Mouse (Mus musculus): ENCODE results near the gene Rnf6. TPM values are rescaled to one million over a fixed set of nuclear protein-coding genes. Genes with fewer than 3 reads are reported as not detected.

Rnf6 gene
- polyA plus RNA-seq, 1 experiment from 2014 or later, result 26.6 TPM

- no peaks in the 10 kb centered on the region for H3K27me3 ChIP-seq
Observed at GRCm38 (mm10) chr5:146245646-146246370, 24.5 kb upstream of the Rnf6 start.

GRCm38 (mm10) chr5:146245193-146245592 lies 23.8 kb upstream of the Rnf6 start:
- 98% methylated on average over 4 of the region's 4 CpGs for WGBS
- Histone ChIP-seq H3K27ac (no peak overlapping the region), H3K36me3 (no peaks in the 10 kb centered on the region), H3K4me3 (no peak overlapping the region), H3K4me2 (no peak overlapping the region), H3K9me3 (no peaks in the 10 kb centered on the region), H3K27me3 (no peaks in the 10 kb centered on the region), H3K9ac (no peak overlapping the region), H3K4me1 (replicated peaks) (no peaks in the 10 kb centered on the region)
- no peak for ATAC-seq (ENCODE audit: low FRiP score)

More at GRCm38 (mm10) chr5:146245646-146246370, 24.5 kb upstream of the Rnf6 start:
- Histone ChIP-seq H3K36me3 (no peaks in the 10 kb centered on the region), H3K4me3 (no peak overlapping the region), H3K27ac (no peak overlapping the region), H3K9me3 (no peaks in the 10 kb centered on the region), H3K4me2 (no peak overlapping the region), H3K4me1 (replicated peaks) (no peaks in the 10 kb centered on the region), H3K9ac (no peak overlapping the region)
- ATAC-seq (ENCODE audit: low FRiP score), result no peak
- 97% methylated on average over 7 of the region's 7 CpGs for WGBS

- H3K36me3 ChIP-seq, result no peaks in the 10 kb centered on the region
- no peaks in the 10 kb centered on the region for H3K9me3 ChIP-seq
- WGBS, result 96% methylated on average over 3 of the region's 3 CpGs
- no peak overlapping the region for H3K9ac ChIP-seq
- H3K4me2 ChIP-seq, result no peak overlapping the region
- no peak overlapping the region for H3K4me3 ChIP-seq
- no peak for ATAC-seq (ENCODE audit: low FRiP score)
- no peaks in the 10 kb centered on the region for H3K27me3 ChIP-seq
- H3K27ac ChIP-seq, result no peak overlapping the region
- peaks cover 12% of the 10 kb centered on the region; the same call in 1 of the 2 replicates for H3K4me1 ChIP-seq (replicated peaks)
Observed at GRCm38 (mm10) chr5:146241202-146241601, 19.8 kb upstream of the Rnf6 start.

GRCm38 (mm10) chr5:146240771-146241170 lies 19.4 kb upstream of the Rnf6 start:
- 98% methylated on average over 2 of the region's 2 CpGs for WGBS

GRCm38 (mm10) chr5:146238274-146238673 lies 16.9 kb upstream of the Rnf6 start:
- Histone ChIP-seq H3K4me3 (no peak overlapping the region), H3K4me1 (replicated peaks) (peaks cover 31% of the 10 kb centered on the region), H3K4me2 (no peak overlapping the region), H3K36me3 (no peaks in the 10 kb centered on the region), H3K27ac (no peak overlapping the region), H3K9me3 (no peaks in the 10 kb centered on the region), H3K27me3 (no peaks in the 10 kb centered on the region), H3K9ac (no peak overlapping the region)
- no peak for ATAC-seq (ENCODE audit: low FRiP score)
- 93% methylated on average over 10 of the region's 10 CpGs for WGBS

More at GRCm38 (mm10) chr5:146240771-146241170, 19.4 kb upstream of the Rnf6 start:
- Histone ChIP-seq H3K4me2 (no peak overlapping the region), H3K27ac (no peak overlapping the region), H3K4me3 (no peak overlapping the region), H3K9ac (no peak overlapping the region), H3K27me3 (no peaks in the 10 kb centered on the region), H3K9me3 (no peaks in the 10 kb centered on the region), H3K36me3 (no peaks in the 10 kb centered on the region), H3K4me1 (replicated peaks) (peaks cover 16% of the 10 kb centered on the region)
- ATAC-seq (ENCODE audit: low FRiP score), result no peak

- Histone ChIP-seq H3K27ac (no peak overlapping the region), H3K27me3 (no peaks in the 10 kb centered on the region), H3K36me3 (no peaks in the 10 kb centered on the region), H3K4me3 (no peak overlapping the region), H3K4me1 (replicated peaks) (peaks cover 47% of the 10 kb centered on the region), H3K4me2 (no peak overlapping the region), H3K9ac (no peak overlapping the region), H3K9me3 (no peaks in the 10 kb centered on the region)
- ATAC-seq (ENCODE audit: low FRiP score), result no peak
- 79% methylated on average over 1 of the region's 1 CpGs for WGBS
Observed at GRCm38 (mm10) chr5:146234336-146234735, 13.0 kb upstream of the Rnf6 start.

GRCm38 (mm10) chr5:146232816-146233215 lies 11.5 kb upstream of the Rnf6 start:
- 70% methylated on average over 11 of the region's 11 CpGs for WGBS
- H3K27ac ChIP-seq, result no peak overlapping the region
- no peak for ATAC-seq (ENCODE audit: low FRiP score)

GRCm38 (mm10) chr5:146232056-146232675 lies 10.8 kb upstream of the Rnf6 start:
- H3K27ac ChIP-seq, result no peak overlapping the region
- no peaks in the 10 kb centered on the region for H3K9me3 ChIP-seq
- ATAC-seq (ENCODE audit: low FRiP score), result no peak
- H3K4me3 ChIP-seq, result peak overlapping the region; percentile 91
- peak overlapping the region; percentile 93 for H3K9ac ChIP-seq
- H3K4me1 ChIP-seq (replicated peaks), result peaks cover 37% of the 10 kb centered on the region
- WGBS, result 36% methylated on average over 6 of the region's 6 CpGs
- H3K27me3 ChIP-seq, result no peaks in the 10 kb centered on the region
- H3K36me3 ChIP-seq, result no peaks in the 10 kb centered on the region
- H3K4me2 ChIP-seq, result peak overlapping the region; percentile 76

More at GRCm38 (mm10) chr5:146232816-146233215, 11.5 kb upstream of the Rnf6 start:
- H3K4me3 ChIP-seq, result peak overlapping the region; percentile 91
- H3K9ac ChIP-seq, result 0 out of 2 replicates have a peak overlapping the region, but pooled peaks have one; percentile 93
- no peaks in the 10 kb centered on the region for H3K9me3 ChIP-seq
- H3K27me3 ChIP-seq, result no peaks in the 10 kb centered on the region
- H3K36me3 ChIP-seq, result no peaks in the 10 kb centered on the region
- peaks cover 37% of the 10 kb centered on the region for H3K4me1 ChIP-seq (replicated peaks)
- peak overlapping the region; percentile 76 for H3K4me2 ChIP-seq

GRCm38 (mm10) chr5:146231655-146231996 lies 10.3 kb upstream of the Rnf6 start:
- Histone ChIP-seq H3K27me3 (no peaks in the 10 kb centered on the region), H3K36me3 (no peaks in the 10 kb centered on the region), H3K9ac (peak overlapping the region; percentile 93), H3K27ac (peak overlapping the region; percentile 95), H3K4me1 (replicated peaks) (peaks cover 37% of the 10 kb centered on the region), H3K4me3 (peak overlapping the region; percentile 91), H3K9me3 (no peaks in the 10 kb centered on the region), H3K4me2 (peak overlapping the region; percentile 76)
- WGBS, result 0% methylated on average over 19 of the region's 19 CpGs
- ATAC-seq (ENCODE audit: low FRiP score), result no peak

GRCm38 (mm10) chr5:146230864-146231654 lies 9.7 kb upstream of the Rnf6 start, which contains the start of gene Cdk8:
Cdk8 (plus strand) TSS chr5:146231230.
- ATAC-seq (ENCODE audit: low FRiP score), result peak; percentile 93
- Histone ChIP-seq H3K9me3 (no peaks in the 10 kb centered on the region), H3K27me3 (no peaks in the 10 kb centered on the region), H3K27ac (peak within 1 kb of the TSS; percentile 95), H3K4me1 (replicated peaks) (peaks cover 34% of the 10 kb centered on the region), H3K9ac (peak within 1 kb of the TSS; percentile 93), H3K4me3 (peak within 1 kb of the TSS; percentile 91), H3K4me2 (peak within 1 kb of the TSS; percentile 76), H3K36me3 (no peaks in the 10 kb centered on the region)
- under 1% methylated on average over 96 of the region's 102 CpGs for WGBS

- no peaks in the 10 kb centered on the region for H3K9me3 ChIP-seq
- no peaks in the 10 kb centered on the region for H3K27me3 ChIP-seq
- peak; percentile 18 for ATAC-seq (ENCODE audit: low FRiP score)
- H3K4me1 ChIP-seq (replicated peaks), result peaks cover 28% of the 10 kb centered on the region
- WGBS, result 62% methylated on average over 17 of the region's 17 CpGs
- H3K4me2 ChIP-seq, result peak overlapping the region; percentile 76
- no peaks in the 10 kb centered on the region for H3K36me3 ChIP-seq
- peak overlapping the region; percentile 91 for H3K4me3 ChIP-seq
- peak overlapping the region; percentile 95 for H3K27ac ChIP-seq
- H3K9ac ChIP-seq, result peak overlapping the region; percentile 93
Observed at GRCm38 (mm10) chr5:146229869-146230650, 8.7 kb upstream of the Rnf6 start.

Data from hindbrain, embryonic 13.5 days (tissue).